Mouse (Mus musculus): ENCODE measurements around the gene Cdyl.
A peak's percentile ranks its signal among the peaks of the same experiment; 100 is the strongest.

Cdyl gene

DNA sequence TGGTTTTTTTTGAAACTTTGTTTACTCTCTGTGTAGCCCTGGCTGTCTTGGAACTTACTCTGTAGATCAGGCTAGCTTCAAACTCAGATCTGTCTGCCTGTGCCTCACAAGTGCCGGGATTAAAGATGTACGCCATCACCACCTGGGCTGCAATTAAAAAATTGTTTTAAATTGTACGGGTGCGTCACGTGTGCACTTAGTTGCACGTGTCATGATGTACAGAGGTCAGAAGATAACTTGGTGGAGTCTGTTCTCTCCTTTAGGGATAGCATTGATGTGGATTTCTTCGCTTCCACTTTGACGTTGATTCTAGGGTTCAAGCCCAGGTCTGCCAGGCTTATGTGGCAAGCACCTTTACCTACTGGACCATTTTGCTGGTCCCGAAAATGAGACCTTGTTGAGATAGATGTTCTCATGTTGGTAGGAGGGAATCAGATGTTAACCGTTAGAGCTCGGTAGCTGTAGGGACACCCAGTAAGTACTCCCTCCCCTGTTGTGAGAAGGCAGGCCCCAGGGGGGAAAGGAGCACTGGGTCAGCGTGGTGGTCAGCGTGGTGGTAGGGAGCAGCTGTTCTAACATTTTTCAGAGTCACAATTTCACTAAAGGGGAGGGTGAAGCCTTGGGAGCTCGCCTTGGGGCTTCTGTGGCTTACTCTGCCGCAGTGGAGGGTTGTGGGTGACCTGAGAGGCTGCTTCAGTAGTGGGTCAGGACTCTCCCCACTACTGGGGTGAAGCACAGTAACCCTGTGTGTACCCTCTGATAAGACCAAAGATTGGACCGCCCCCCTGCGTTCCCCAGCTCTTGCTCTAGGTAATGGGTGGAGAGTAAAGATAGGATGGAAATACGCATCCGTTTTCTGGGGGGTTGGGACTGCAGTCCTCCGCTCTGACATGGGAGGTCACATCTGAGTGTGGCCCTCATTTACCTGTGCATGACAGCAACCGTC lies 97.0 kb downstream of the Cdyl start:
- DNase-seq (ENCODE audit: low spot score in 2 of 2): no peak

DNA sequence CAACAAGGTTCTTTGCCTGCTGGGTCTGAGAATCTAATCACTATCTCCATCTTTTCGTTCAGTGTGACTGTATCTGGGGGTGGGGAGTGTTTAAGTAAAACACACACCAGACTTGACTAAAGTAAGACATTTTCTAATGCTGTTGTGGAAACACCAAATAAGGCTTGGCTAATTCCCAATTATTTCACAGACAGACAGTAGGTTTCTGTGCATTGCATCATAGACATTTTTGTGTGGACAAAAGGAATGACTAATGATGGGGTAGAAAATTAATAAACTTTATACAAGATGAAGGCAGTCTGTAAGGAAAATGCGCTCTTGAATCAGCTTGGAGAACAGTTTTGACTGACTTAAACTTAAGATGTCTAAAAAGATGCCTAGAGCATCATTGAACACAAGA lies 100.7 kb downstream of the Cdyl start:
- no peak for DNase-seq (ENCODE audit: low spot score in 2 of 2)

DNA sequence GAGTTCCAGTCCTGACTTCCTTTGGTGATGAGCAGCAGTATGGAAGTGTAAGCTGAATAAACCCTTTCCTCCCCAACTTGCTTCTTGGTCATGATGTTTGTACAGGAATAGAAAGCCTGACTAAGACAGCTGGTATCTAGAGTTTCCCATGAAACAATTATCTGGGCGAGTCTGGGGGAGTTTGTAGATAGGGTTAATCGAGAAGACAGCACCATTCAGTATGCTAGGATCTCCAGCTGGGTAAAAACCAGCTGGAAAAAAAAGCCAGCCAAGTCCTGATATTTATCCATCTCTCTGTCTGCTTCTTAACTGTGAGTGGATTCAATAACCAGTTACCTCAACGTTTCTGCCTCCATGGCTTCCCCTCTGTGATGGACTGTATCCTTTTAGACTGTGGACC lies 104.9 kb downstream of the Cdyl start:
- no peak for DNase-seq (ENCODE audit: low spot score in 2 of 2)

DNA sequence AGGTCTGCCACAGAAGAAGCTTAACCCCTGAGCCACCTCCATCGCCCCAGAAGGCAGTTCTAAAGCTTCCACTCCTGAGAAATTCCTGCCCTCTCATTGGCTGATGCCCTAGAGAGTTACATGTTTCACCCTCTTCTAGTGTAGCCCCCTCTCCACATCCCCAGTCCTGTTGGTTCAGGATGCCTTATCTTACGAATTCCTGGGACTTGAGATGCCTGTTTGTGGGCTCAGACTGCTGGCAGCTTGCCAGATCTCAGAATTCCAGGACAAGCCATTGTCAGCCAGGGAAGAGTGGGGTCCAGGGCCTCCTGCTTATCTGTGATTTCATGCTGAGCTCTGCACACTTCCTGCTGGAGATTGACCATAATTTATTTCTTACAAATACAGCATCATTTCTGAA lies 106.2 kb downstream of the Cdyl start:
- DNase-seq (ENCODE audit: low spot score in 2 of 2): no peak

DNA sequence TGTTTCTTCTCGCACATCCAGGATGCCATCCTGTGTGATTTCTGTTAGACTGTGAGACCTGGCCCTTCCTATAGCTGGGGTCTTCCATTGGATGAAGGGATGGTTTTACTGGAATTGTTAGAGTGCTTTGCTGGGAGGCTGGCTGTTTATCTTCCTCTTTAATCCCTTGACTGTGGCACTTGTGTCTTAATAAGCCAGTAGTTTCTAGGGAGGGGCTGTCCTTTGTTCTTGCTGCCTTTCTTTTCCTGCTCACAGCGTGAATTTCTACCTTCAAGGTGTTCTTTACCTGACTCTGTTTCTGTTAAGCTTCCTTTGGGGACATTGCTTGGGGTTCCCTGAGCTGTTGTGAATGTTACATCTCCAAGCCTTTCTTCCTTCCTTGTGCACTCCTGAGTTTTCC lies 110.0 kb downstream of the Cdyl start:
- DNase-seq (ENCODE audit: low spot score in 2 of 2): no peak

DNA sequence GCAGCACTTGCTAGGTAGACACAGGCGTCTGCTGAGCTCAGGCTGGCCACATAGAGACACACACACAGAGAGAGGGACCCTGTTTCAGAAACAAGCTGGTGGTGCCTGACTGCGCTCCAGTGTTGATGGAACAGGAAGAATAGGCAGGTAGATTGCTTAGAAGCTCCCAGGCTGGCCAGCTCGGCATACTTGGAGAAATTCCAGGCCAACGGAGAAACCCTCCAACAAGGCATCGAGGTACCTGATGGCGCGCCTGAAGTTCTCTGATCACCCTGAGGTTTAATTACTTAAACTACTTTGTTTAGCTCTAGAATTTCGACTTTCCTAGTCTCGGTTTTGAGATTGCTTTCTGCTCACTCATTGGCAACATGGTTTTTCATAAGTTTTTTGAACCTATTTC lies 110.8 kb downstream of the Cdyl start:
- no peak for DNase-seq (ENCODE audit: low spot score in 2 of 2)

DNA sequence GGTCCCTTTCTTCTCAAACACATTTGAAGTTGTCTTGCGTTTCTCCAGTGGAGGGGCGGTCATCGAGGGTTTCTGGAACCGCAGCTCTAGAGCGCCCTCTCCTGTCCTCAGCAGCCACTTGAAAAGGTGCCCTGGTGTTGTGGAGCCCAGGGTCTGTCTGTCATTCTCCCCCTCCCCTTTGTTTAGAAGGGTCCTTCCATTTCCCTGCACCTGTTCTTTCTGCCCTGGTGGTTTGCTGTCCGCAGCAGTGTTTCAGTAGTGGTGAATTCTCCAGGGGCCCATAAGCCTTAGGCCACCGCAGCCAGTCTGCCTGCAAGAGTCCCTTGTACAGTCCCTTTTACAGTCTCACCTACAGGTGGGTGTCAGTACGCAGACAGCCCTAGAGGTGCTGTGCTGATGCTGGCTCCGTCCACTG lies 112.3 kb downstream of the Cdyl start:
- DNase-seq (ENCODE audit: low spot score in 2 of 2): peak in 1 of 2 experiments; percentile 20

DNA sequence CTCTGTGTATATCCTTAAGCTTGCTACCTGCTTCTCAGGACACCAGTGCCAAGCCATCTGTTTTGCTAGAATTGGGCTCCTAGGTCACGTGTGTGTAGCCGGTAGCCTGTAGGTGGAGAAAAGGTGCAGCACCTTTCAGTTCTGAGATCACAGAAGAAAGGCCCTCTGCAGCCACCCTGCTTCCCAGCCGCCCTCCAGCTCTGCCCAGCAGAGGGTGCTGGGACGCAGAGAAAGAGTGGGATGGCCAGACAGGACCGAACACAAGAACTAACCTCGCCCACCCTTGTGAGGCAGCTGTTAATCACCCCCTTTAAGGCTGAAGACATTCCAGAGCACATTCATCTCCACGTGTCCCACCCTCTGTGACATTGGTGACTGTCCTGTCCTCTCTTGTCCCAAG lies 114.1 kb downstream of the Cdyl start:
- DNase-seq (ENCODE audit: low spot score in 2 of 2): no peak

DNA sequence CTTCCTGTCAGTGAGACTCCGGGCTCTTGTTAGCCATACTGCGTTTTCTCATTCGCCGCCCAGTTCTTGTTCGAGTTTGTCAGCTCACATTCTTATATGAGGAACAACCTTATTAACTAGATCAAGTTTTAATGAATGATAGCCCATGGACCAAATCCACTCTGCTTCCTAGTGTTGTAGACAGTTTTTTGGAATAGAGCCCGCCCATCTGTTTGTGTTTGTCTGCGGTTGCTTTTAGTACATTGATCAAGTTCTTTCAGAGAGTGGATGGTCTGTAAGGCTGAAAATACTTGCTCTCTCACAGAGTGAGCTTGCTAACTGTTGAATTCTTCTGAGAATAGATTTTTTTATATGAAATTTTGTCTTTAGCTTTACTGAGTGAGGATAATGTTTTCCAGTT lies 116.5 kb downstream of the Cdyl start:
- DNase-seq (ENCODE audit: low spot score in 2 of 2): no peak

DNA sequence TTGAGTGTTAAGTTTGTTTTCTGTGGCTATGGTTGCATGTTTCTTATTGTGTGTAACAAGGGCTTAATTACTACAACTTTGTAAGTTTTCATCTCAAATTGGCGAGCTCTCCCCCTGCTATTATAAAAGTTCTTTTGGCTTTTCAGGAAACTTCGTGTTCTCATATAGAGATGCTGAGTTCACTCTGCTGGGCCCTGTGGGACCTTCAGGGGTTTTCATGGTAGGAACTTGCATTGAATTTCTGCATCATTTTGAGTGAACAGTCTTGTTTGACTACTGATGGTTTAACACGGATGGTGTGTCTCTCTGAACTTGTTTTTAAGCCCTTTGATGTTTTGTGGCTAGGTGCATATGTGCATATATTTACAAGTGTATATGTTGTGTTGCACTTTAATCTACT lies 121.1 kb downstream of the Cdyl start:
- DNase-seq (ENCODE audit: low spot score in 2 of 2): no peak

DNA sequence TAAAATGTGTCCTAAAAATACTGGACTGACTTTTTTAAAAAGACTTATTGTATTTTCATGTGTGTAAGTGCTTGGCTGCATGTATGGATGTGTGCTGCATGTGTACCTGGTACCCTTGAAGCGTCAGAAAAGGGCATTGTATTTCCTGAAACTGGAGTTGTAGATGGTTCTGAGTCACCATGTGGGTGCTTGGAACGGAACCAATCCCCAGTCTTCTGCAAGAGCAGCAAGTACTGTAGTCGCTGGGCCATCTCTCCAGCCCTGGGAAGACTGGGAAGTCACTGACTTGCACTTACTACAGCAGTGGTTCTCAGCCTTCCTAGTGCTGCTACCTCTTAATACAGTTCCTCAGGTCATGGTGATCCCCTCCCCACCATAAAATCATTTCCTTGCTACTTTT lies 122.1 kb downstream of the Cdyl start:
- no peak for DNase-seq (ENCODE audit: low spot score in 2 of 2)

DNA sequence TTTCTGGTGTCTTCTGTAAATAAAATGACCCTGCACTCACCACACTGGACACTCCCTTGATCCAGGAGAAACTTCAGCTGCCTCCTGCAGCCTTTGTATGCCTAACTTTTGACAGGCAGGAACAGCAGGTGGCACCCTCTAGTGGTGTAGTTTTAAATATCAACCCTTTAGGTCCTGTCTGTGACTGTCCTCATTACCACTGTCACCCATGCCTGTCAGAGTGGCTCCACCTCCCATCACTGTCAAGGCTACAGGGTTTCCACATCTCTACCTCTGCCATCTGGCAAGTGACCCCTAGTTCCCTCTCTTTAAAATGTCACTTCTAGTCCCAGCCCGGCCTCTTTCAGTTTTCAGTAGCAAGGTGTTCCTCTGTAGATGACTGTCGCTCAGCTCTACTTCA lies 123.3 kb downstream of the Cdyl start:
- DNase-seq (ENCODE audit: low spot score in 2 of 2): no peak

DNA sequence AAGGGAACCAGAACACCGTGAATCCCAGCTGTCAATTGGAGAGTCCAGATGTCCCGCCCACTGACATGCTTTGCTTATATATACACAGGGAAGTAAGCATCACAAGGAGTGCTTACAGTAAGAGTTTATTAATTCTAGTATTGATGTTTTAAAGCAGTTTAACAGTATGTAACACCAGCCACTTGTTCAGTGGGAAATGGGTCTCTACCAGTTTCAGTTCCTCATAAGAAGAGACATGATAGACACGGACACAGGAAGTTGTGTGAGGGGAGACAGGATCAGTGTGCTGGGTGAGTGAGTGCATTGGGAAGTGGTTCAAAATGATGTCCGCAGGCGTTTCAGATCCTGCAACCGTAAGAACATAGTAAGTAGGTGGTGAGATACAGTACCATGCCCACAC lies 123.9 kb downstream of the Cdyl start:
- DNase-seq (ENCODE audit: low spot score in 2 of 2): no peak

DNA sequence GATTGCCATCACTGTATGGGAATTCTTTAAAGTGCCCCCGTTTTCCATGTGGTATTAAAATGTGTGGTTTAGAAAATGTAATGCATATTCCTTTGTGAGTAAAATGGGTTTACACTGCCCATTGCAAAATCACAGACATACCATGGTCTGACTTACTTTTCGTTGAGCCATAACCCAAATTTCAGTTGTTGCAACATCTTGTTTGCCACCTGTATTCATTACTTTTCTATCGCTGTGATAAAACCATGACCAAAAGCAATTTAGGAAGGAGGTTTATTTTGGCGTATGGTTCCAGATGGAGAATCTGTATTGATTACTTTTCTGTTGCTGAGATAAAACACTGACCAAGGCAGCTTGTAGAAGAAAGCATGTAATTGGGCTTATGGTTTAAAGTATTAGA lies 124.6 kb downstream of the Cdyl start:
- DNase-seq (ENCODE audit: low spot score in 2 of 2): no peak

DNA sequence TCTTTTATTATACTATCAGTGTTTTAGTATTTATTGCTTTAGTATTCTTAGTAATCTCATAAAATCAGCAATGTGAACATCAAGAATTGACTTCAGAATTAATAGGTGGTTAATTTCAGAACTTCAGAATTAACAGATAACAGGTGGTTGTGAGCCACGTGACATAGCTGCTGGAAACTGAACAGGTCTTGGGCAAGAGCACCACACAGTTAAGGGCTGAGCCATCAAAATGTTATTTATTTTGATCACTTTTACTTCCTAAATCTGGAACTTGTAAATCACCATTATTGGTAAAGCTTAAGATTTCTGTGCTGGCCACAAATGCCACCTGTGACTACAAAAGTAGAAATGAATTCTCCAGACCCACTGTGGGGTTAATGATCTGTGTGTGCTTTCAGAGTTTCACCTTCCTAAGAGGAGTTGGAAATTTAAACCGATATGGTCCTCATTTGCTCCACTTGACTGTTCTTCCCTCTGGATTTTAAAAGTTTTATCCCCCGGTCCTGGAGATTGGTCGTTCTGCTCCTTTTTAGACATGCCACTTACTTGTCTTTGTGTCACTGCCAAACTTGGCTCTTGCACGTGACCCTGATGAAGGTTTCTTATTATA lies 125.8 kb downstream of the Cdyl start:
- DNase-seq (ENCODE audit: low spot score in 2 of 2): no peak

DNA sequence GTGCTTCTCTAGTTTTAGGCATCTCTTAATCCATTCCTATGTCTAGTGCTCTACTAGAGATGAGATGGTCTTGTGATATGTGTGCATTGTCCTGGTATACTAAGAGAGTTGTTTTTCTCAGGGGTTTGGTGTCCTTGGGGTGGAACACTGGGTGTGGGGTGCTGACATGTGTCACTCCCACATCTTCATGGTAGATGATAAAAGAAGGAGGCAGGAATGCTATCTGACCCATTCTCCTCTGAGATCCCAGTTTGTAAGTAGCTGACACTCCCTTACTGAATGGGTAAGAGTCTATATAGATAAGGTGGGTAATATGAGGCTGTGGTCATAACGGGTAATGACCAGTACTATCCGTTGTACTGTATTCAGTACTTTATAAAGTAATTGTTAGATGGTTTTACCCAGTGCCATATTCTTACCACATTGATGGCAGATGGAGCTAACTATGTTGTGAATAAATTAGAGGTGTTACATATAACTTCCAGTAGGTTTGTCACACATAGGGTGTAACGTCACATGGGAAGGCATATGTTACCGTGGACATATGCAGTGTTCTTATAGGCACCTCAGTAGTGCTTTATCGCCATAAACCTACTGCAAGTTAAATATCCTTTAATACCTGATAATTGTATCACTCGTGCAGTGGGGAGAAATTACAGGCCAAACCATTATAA lies 127.2 kb downstream of the Cdyl start:
- DNase-seq (ENCODE audit: low spot score in 2 of 2): no peak

DNA sequence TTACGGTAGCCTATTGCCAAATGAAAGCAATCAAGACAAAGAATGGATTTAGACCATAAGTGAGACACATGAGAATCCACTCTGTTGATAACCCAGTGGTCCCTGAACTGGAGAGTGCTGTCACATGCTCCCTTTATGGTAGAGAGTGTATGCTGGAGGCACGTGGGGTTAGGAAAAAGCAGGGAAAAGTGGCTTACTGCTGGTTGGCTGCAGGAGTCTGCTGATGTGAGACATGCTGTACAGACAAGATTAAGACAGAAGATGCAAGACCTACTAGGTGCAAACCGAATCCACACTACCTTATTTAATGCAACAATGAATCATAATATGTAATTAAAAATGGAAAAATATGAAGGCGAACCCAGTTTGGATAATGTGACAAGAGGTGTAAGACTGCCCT lies 129.9 kb downstream of the Cdyl start:
- DNase-seq (ENCODE audit: low spot score in 2 of 2): no peak

DNA sequence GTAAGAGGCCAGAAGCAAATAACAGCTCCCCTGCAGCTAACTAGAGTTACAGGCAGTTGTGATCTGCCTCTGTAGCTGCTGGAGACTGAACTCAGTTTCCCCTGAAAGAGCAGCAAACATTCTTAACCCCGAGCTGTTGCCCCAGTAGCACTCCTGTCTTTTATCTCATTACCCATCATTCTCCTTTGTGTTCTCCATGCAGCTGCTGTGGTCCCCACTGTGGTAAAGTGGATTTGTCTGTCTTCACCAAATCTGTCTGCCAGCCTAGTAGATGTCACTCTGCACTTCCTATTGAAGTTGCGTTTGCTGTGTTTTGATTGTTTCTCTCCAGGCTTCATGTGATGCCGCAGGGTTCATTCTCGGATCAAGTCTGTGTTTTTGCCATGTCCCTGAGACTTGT lies 130.8 kb downstream of the Cdyl start:
- DNase-seq (ENCODE audit: low spot score in 2 of 2): no peak

DNA sequence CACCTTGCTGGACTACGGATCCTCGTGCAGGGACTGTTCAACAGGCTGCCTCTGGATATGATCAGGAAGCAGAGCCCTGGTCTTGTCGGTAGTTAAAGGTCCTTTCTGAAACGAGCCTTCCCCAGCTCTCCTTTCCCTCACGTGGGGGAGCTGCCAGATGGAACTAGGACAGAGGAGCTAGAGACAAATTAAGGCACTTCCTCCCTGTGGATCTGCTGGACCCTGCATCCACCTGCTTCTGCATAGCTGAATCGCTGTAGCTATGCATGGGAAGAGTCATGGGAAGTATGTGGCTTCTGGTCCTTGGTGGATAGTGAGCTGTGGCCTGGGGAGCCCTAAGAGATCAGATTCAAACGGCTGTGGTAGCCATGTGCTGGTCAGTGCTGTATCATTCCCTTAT lies 134.7 kb downstream of the Cdyl start:
- no peak for DNase-seq (ENCODE audit: low spot score in 2 of 2)

DNA sequence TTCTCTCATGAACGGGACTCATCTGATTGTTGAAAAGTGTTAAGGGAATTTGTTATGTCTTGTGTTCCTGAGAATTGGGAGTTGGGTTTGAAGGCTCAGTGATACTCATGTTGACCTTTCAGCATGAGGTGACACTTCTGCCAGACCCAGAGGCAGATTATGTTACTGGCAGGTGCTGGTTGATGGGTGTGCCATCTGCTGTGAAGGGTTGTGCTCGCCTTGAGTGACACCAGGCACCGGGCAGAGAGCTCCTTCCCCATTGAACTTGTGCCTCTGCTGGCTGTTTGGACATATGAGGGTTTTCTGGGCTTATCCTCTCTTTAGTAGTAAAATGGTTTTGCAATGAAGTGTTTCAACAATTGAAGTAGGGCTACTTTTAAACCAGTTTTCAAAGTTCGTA lies 135.1 kb downstream of the Cdyl start:
- DNase-seq (ENCODE audit: low spot score in 2 of 2): no peak

DNA sequence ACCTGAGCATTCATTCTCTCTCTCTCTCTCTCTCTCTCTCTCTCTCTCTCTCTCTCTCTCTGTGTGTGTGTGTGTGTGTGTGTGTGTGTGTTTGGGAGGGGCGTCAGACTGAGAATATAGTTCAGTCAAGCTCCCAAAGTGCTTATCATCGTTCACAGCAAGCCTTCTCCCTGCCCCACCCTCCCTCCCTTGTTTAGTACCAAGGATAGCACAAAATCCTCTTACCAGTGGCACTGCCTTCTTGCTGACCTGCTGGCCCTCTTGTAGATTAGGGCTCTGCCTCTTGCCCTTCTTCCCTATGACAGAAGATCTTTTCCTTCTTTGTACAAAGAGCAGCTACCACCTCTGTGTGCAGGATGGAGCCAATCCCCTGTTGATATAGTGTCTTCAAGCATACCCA lies 136.3 kb downstream of the Cdyl start:
- DNase-seq (ENCODE audit: low spot score in 2 of 2): no peak

DNA sequence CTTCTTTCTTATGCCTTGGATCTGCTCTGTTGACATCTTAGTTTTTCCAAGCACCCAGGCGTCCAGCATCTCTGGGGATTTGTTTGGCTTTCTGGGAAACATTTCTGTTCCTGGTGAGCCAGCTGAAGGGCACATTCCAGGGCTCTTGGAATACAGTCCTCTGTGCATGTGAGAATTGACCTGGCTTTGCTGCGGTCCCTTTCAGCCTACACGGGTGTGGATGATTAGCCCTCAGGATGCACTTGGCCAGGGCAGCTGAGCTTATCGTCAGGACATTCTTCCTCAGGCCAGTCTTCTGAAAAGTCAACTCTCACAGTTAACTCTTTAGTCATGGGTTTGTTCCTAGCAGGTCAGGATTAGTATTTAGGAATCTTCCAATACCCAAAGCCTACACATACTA lies 136.7 kb downstream of the Cdyl start:
- no peak for DNase-seq (ENCODE audit: low spot score in 2 of 2)
